Mouse (Mus musculus) E14TG2a.4 (cell line): Measurements from ENCODE around the gene Zfp821.

Source experiments
- H3K27me3 ChIP-seq: 2 replicates; pipeline ENCODE4 v1.6.1; 2014; ENCODE audit warnings: low read length, control low read depth; ENCODE audit not compliant: insufficient read depth
- H3K36me3 ChIP-seq: 2 replicates; pipeline ENCODE4 v1.6.1; 2014; ENCODE audit warnings: low read length, control low read depth; ENCODE audit not compliant: insufficient read depth
- H3K4me1 ChIP-seq: replicated peaks from 2 replicates; pipeline ENCODE4 v1.6.1; 2014; ENCODE audit warnings: low read depth, low read length, control low read depth
- H3K4me3 ChIP-seq: replicated peaks from 2 replicates; pipeline ENCODE4 v1.5.1; 2014; ENCODE audit warnings: mild to moderate bottlenecking, low read length
- H3K9me3 ChIP-seq: 2 replicates; pipeline ENCODE4 v1.6.1; 2014; ENCODE audit warnings: low read length, control low read depth
- CTCF ChIP-seq: conservative IDR thresholded peaks from 2 replicates; pipeline ENCODE4 v1.5.1; 2014; ENCODE audit warnings: low read length
- NANOG ChIP-seq: IDR thresholded peaks from 2 replicates; pipeline ENCODE4 v1.6.1; 2014; ENCODE audit warnings: borderline replicate concordance, low read length, mixed read lengths
- POU5F1 ChIP-seq: IDR thresholded peaks from 2 replicates; pipeline ENCODE4 v1.6.1; 2014; ENCODE audit warnings: low read length, borderline replicate concordance

Gene Zfp821

GRCm38 (mm10) chr8:109682120-109682519 lies 23.2 kb upstream of the Zfp821 start:
- Histone ChIP-seq H3K27me3 (no peaks in the 10 kb centered on the region), H3K36me3 (peaks cover 75% of the 10 kb centered on the region), H3K4me3 (no peak overlapping the region), H3K9me3 (no peaks in the 10 kb centered on the region), H3K4me1 (no peaks in the 10 kb centered on the region; the same call in 1 of the 2 replicates)
- TF ChIP-seq NANOG (no peak), POU5F1 (no peak), CTCF (no peak)

GRCm38 (mm10) chr8:109687248-109687647 lies 18.1 kb upstream of the Zfp821 start:
- H3K27me3 ChIP-seq, result no peaks in the 10 kb centered on the region
- no peak overlapping the region for H3K4me3 ChIP-seq
- H3K9me3 ChIP-seq, result no peaks in the 10 kb centered on the region
- H3K4me1 ChIP-seq, result peaks cover 24% of the 10 kb centered on the region
- peaks cover 26% of the 10 kb centered on the region for H3K36me3 ChIP-seq
- TF ChIP-seq POU5F1 (no peak), CTCF (no peak), NANOG (no peak)

GRCm38 (mm10) chr8:109691769-109692168 lies 13.6 kb upstream of the Zfp821 start:
- H3K27me3 ChIP-seq, result peaks cover 18% of the 10 kb centered on the region
- H3K9me3 ChIP-seq, result no peaks in the 10 kb centered on the region

GRCm38 (mm10) chr8:109692443-109693145 lies 12.8 kb upstream of the Zfp821 start:
- H3K27me3 ChIP-seq, result peaks cover 18% of the 10 kb centered on the region
- no peaks in the 10 kb centered on the region for H3K9me3 ChIP-seq
- peaks cover 48% of the 10 kb centered on the region for H3K4me1 ChIP-seq
- TF ChIP-seq CTCF (no peak), POU5F1 (no peak), NANOG (peak; percentile 73)
- H3K36me3 ChIP-seq, result no peaks in the 10 kb centered on the region
- H3K4me3 ChIP-seq, result peak overlapping the region; percentile 95

More at GRCm38 (mm10) chr8:109691769-109692168, 13.6 kb upstream of the Zfp821 start:
- TF ChIP-seq NANOG (no peak), POU5F1 (no peak), CTCF (no peak; the same call in 1 of the 2 replicates)
- Histone ChIP-seq H3K4me1 (peaks cover 44% of the 10 kb centered on the region), H3K36me3 (no peaks in the 10 kb centered on the region), H3K4me3 (peak overlapping the region; percentile 95)

GRCm38 (mm10) chr8:109693146-109693900 lies 12.0 kb upstream of the Zfp821 start, which contains the start of gene Ist1:
Gene Ist1 (minus strand): TSS chr8:109693260.
- H3K4me1 ChIP-seq, result peaks cover 48% of the 10 kb centered on the region
- no peaks in the 10 kb centered on the region for H3K36me3 ChIP-seq
- TF ChIP-seq POU5F1 (no peak), NANOG (no peak), CTCF (no peak)
- peak within 1 kb of the TSS; percentile 95 for H3K4me3 ChIP-seq
- H3K27me3 ChIP-seq, result peaks cover 22% of the 10 kb centered on the region
- H3K9me3 ChIP-seq, result no peaks in the 10 kb centered on the region

- Histone ChIP-seq H3K27me3 (peaks cover 23% of the 10 kb centered on the region), H3K4me3 (no peak overlapping the region), H3K4me1 (peaks cover 48% of the 10 kb centered on the region), H3K9me3 (no peaks in the 10 kb centered on the region), H3K36me3 (no peaks in the 10 kb centered on the region)
- TF ChIP-seq POU5F1 (no peak), CTCF (no peak)
Measured at GRCm38 (mm10) chr8:109694154-109694553, 11.2 kb upstream of the Zfp821 start.

- no peaks in the 10 kb centered on the region for H3K9me3 ChIP-seq
- peaks cover 40% of the 10 kb centered on the region for H3K27me3 ChIP-seq
- H3K4me3 ChIP-seq, result no peak overlapping the region
- TF ChIP-seq NANOG, result no peak
- no peak for TF ChIP-seq POU5F1
- no peak for TF ChIP-seq CTCF
- H3K36me3 ChIP-seq, result no peaks in the 10 kb centered on the region
- H3K4me1 ChIP-seq, result peaks cover 22% of the 10 kb centered on the region
Measured at GRCm38 (mm10) chr8:109697754-109698153, 7.6 kb upstream of the Zfp821 start.

GRCm38 (mm10) chr8:109698477-109698876 lies 6.9 kb upstream of the Zfp821 start:
- H3K9me3 ChIP-seq, result no peaks in the 10 kb centered on the region
- H3K36me3 ChIP-seq, result no peaks in the 10 kb centered on the region
- peaks cover 46% of the 10 kb centered on the region for H3K27me3 ChIP-seq
- H3K4me3 ChIP-seq, result no peak overlapping the region
- TF ChIP-seq NANOG (no peak), POU5F1 (no peak), CTCF (no peak)
- peaks cover 22% of the 10 kb centered on the region for H3K4me1 ChIP-seq
